Mouse (Mus musculus) intestine, embryonic 16.5 days (tissue): ENCODE results near the gene Agbl2. TPM values are rescaled to one million over a fixed set of nuclear protein-coding genes. Genes with fewer than 3 reads are reported as not detected.

ENCODE experiments used
- ATAC-seq: fragments of 200-750 bp; cut with Nextera tagmentation; 2 replicates; pipeline ENCODE4 v1.8.0; 2017; ENCODE audit warnings: moderate TSS enrichment, moderate library complexity
- H3K27ac ChIP-seq: fragments of 300-500 bp; sonication (generic); 2 replicates; pipeline ENCODE4 v1.5.1; 2014; ENCODE audit warnings: mild to moderate bottlenecking, low read length
- H3K27me3 ChIP-seq: fragments of 300-500 bp; sonication (generic); replicated peaks from 2 replicates; pipeline ENCODE4 v1.6.1; 2014; ENCODE audit warnings: low read length, control low read depth, mixed read lengths; ENCODE audit not compliant: control insufficient read depth, insufficient read depth
- H3K36me3 ChIP-seq: fragments of 300-500 bp; sonication (generic); 2 replicates; pipeline ENCODE4 v1.6.1; 2014; ENCODE audit warnings: low read length, control low read depth; ENCODE audit not compliant: control insufficient read depth, insufficient read depth
- H3K4me1 ChIP-seq: fragments of 300-500 bp; sonication (generic); 2 replicates; pipeline ENCODE4 v1.6.1; 2014; ENCODE audit warnings: low read length, control low read depth, mixed read lengths; ENCODE audit not compliant: control insufficient read depth, insufficient read depth
- H3K4me2 ChIP-seq: fragments of 300-500 bp; sonication (generic); 2 replicates; pipeline ENCODE4 v1.6.1; 2014; ENCODE audit warnings: low read depth, low read length, control low read depth
- H3K4me3 ChIP-seq: fragments of 300-500 bp; sonication (generic); 2 replicates; pipeline ENCODE4 v1.5.1; 2014; ENCODE audit warnings: mild to moderate bottlenecking, low read length
- H3K9ac ChIP-seq: fragments of 300-500 bp; sonication (generic); 2 replicates; pipeline ENCODE4 v1.6.1; 2014; ENCODE audit warnings: low read depth, low read length
- H3K9me3 ChIP-seq: fragments of 300-500 bp; sonication (generic); 2 replicates; pipeline ENCODE4 v1.6.1; 2016; ENCODE audit warnings: low read length, control low read depth; ENCODE audit not compliant: control insufficient read depth
- WGBS: fragments of 180-500 bp; shearing (Covaris S2); extraction: QIAGEN DNeasy Blood & Tissue Kit; methylation state at CpG from one replicate; pipeline ENCODE4 v1.1.7; 2014; 5-methylcytosine and 5-hydroxymethylcytosine counted together
- polyA plus RNA-seq: library from polyadenylated mRNA; unstranded; fragments of >200 nt; fragmentation: Nextera tagmentation; extraction: Ambion mirVana; gene quantifications from 2 replicates; pipeline ENCODE4 v1.2.1, GENCODE M21; 2015

The Agbl2 gene
- polyA plus RNA-seq, 1 experiment from 2014 or later: 0.48 TPM

- H3K27me3 ChIP-seq: no peaks in the 10 kb centered on the region
- H3K4me3 ChIP-seq: peak overlapping the region; percentile 88; the same call in 1 of the 2 replicates
- no peak overlapping the region for H3K27ac ChIP-seq
- ATAC-seq: no peak
- 86% methylated on average over 10 of the region's 10 CpGs for WGBS
- H3K4me2 ChIP-seq: peak overlapping the region; percentile 67
- no peaks in the 10 kb centered on the region; the same call in 1 of the 2 replicates for H3K36me3 ChIP-seq
- H3K4me1 ChIP-seq: peaks cover 10% of the 10 kb centered on the region
- no peak overlapping the region for H3K9ac ChIP-seq
- H3K9me3 ChIP-seq: no peaks in the 10 kb centered on the region
Measured at GRCm38 (mm10) chr2:90747131-90747530, 35.4 kb upstream of the Agbl2 start.

GRCm38 (mm10) chr2:90749676-90750459 is 32.7 kb upstream of the Agbl2 start:
- no peaks in the 10 kb centered on the region for H3K27me3 ChIP-seq
- ATAC-seq: no peak
- no peaks in the 10 kb centered on the region for H3K9me3 ChIP-seq
- 76% methylated on average over 6 of the region's 6 CpGs for WGBS
- H3K4me2 ChIP-seq: no peak overlapping the region
- no peak overlapping the region for H3K4me3 ChIP-seq
- peaks cover 10% of the 10 kb centered on the region for H3K4me1 ChIP-seq
- H3K36me3 ChIP-seq: peaks cover 3% of the 10 kb centered on the region; the same call in 1 of the 2 replicates
- no peak overlapping the region for H3K9ac ChIP-seq
- H3K27ac ChIP-seq: no peak overlapping the region

GRCm38 (mm10) chr2:90753565-90753964 is 29.0 kb upstream of the Agbl2 start:
- no peak for ATAC-seq
- no peak overlapping the region for H3K27ac ChIP-seq
- peaks cover 8% of the 10 kb centered on the region for H3K36me3 ChIP-seq
- H3K27me3 ChIP-seq: no peaks in the 10 kb centered on the region
- no peak overlapping the region for H3K4me3 ChIP-seq
- H3K9ac ChIP-seq: no peak overlapping the region
- 90% methylated on average over 2 of the region's 2 CpGs for WGBS
- peaks cover 5% of the 10 kb centered on the region for H3K4me1 ChIP-seq
- no peaks in the 10 kb centered on the region for H3K9me3 ChIP-seq
- no peak overlapping the region for H3K4me2 ChIP-seq

GRCm38 (mm10) chr2:90754188-90754587 is 28.3 kb upstream of the Agbl2 start:
- peaks cover 9% of the 10 kb centered on the region for H3K36me3 ChIP-seq
- H3K9ac ChIP-seq: no peak overlapping the region
- no peaks in the 10 kb centered on the region for H3K9me3 ChIP-seq
- no peak overlapping the region for H3K4me2 ChIP-seq
- no peak overlapping the region for H3K4me3 ChIP-seq
- H3K27me3 ChIP-seq: no peaks in the 10 kb centered on the region
- H3K4me1 ChIP-seq: peaks cover 5% of the 10 kb centered on the region
- ATAC-seq: no peak
- WGBS: 97% methylated on average over 3 of the region's 3 CpGs
- no peak overlapping the region for H3K27ac ChIP-seq

- ATAC-seq: no peak
- Histone ChIP-seq H3K9ac (no peak overlapping the region), H3K4me3 (no peak overlapping the region), H3K4me2 (no peak overlapping the region), H3K27ac (no peak overlapping the region), H3K27me3 (no peaks in the 10 kb centered on the region), H3K4me1 (no peaks in the 10 kb centered on the region), H3K36me3 (peaks cover 25% of the 10 kb centered on the region), H3K9me3 (no peaks in the 10 kb centered on the region)
- 75% methylated on average over 3 of the region's 3 CpGs for WGBS
Measured at GRCm38 (mm10) chr2:90765123-90765522, 17.4 kb upstream of the Agbl2 start.

GRCm38 (mm10) chr2:90781323-90781722 is 1.2 kb upstream of the Agbl2 start:
- Histone ChIP-seq H3K4me3 (no peak overlapping the region), H3K36me3 (peaks cover 13% of the 10 kb centered on the region), H3K27ac (no peak overlapping the region), H3K9ac (no peak overlapping the region), H3K27me3 (0 out of 2 replicates have a peak, but pooled peaks cover 3% of the 10 kb centered on the region), H3K4me2 (no peak overlapping the region), H3K9me3 (no peaks in the 10 kb centered on the region), H3K4me1 (peaks cover 14% of the 10 kb centered on the region)
- WGBS: 43% methylated on average over 3 of the region's 3 CpGs
- ATAC-seq: 0 out of 2 replicates have a peak, but pooled peaks have one; percentile 27

GRCm38 (mm10) chr2:90781938-90782337 is 589 bp upstream of the Agbl2 start:
- H3K27me3 ChIP-seq: 0 out of 2 replicates have a peak, but pooled peaks cover 3% of the 10 kb centered on the region
- H3K4me2 ChIP-seq: no peak overlapping the region
- H3K36me3 ChIP-seq: peaks cover 13% of the 10 kb centered on the region
- H3K4me1 ChIP-seq: peaks cover 14% of the 10 kb centered on the region
- no peak overlapping the region for H3K27ac ChIP-seq
- no peak overlapping the region for H3K4me3 ChIP-seq
- H3K9ac ChIP-seq: no peak overlapping the region
- no peaks in the 10 kb centered on the region for H3K9me3 ChIP-seq
- ATAC-seq: no peak
- 43% methylated on average over 2 of the region's 2 CpGs for WGBS

GRCm38 (mm10) chr2:90782901-90783486 is 467 bp downstream of the Agbl2 start:
- Histone ChIP-seq H3K27me3 (0 out of 2 replicates have a peak, but pooled peaks cover 3% of the 10 kb centered on the region), H3K4me3 (peak overlapping the region; percentile 52), H3K4me2 (peak overlapping the region; percentile 92), H3K27ac (no peak overlapping the region), H3K4me1 (peaks cover 14% of the 10 kb centered on the region), H3K36me3 (peaks cover 9% of the 10 kb centered on the region), H3K9ac (peak overlapping the region; percentile 66), H3K9me3 (no peaks in the 10 kb centered on the region)
- 3% methylated on average over 28 of the region's 29 CpGs for WGBS
- ATAC-seq: peak; percentile 69

- H3K27me3 ChIP-seq: 0 out of 2 replicates have a peak, but pooled peaks cover 3% of the 10 kb centered on the region
- no peak for ATAC-seq
- H3K9me3 ChIP-seq: no peaks in the 10 kb centered on the region
- 80% methylated on average over 2 of the region's 2 CpGs for WGBS
- no peak overlapping the region for H3K27ac ChIP-seq
- no peaks in the 10 kb centered on the region for H3K36me3 ChIP-seq
- H3K4me3 ChIP-seq: no peak overlapping the region
- H3K9ac ChIP-seq: no peak overlapping the region
- peaks cover 5% of the 10 kb centered on the region for H3K4me1 ChIP-seq
- H3K4me2 ChIP-seq: no peak overlapping the region
Measured at GRCm38 (mm10) chr2:90788126-90788525, 5.6 kb downstream of the Agbl2 start.
